Mouse (Mus musculus): ENCODE data around the gene Trim46.

Trim46 gene

DNA sequence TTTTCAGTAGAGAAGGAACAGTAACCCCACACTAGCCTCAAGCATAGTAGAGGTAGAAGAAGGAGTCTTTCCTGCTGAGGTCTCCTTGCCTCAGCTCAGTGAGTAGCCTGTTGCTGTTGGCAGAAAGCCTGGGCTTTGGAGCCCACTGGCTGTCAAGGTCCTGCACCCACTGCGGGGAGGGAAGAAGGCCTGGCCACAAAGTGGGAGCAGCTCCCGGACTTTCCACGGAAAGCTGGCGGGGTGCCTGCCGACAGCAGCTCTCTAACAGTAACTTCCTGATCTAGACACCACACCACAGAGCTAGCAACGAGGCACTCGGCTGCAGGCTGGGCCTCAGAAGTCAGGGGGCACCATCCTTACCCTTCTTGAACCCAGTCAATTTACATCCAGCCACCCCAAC, 35.4 kb downstream of the Trim46 start:
- DNase-seq (ENCODE audit: low read depth, low spot score), result no peak

DNA sequence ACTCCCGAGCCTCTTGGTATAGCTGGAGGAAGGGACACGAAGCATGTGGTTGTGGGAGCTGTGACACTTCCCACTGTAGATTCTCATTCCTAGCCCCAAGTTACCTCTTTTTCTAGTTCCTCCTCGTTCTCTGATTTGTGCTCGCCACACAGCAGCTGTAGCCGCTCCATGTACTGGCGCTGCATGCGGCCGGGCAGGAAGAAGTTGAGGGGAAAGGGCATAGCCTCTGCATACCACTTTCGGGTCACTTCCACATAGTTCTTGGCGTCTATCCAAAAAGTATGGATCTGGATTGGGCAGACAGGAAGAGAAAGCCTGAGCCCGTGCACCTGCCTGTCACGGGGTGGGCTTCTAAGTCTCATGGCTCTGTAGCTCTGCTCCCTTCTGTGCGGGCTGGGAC, 35.9 kb downstream of the Trim46 start:
- no peak for DNase-seq (ENCODE audit: low read depth, low spot score)

DNA sequence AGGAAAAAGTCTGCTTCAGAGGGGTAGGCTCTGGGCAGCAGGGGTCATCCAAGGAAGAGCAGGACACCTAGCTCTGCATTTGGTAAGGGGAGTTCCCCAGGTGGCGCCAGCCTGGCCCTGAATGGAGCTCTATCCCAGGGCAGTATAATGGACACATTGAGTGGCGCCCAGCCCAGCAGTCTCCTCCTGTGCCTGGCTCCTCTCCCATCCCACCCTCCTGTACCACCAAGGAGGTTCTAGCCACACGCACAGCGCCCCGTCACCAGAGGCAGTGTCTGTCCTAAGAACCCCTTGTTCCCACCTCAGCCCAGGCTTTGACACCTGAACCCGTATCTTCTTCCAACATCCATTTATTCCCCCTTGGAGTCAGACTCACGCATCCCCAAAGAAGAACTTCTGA, 36.4 kb downstream of the Trim46 start:
- no peak for DNase-seq (ENCODE audit: low read depth, low spot score)

DNA sequence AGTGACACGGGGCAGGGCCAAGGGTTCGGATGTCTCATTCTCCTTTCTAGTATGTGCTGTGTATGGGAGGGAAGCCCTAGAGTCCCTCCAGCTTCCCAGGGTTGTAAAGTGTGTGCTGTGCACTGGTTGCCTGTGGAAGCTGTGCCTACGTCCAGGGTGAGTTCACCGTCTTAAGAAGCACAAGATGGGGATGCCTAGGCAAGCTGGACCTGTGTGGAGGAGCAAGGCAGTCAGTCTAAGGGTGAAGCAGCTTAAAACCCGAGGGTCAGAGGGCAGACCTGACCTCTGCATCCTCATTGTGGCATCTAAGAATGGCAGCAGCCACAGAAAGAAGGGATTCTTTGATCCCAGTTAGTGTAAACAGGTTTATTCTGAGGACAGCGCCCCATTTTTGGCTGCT, 37.4 kb downstream of the Trim46 start:
- no peak for DNase-seq (ENCODE audit: low read depth, low spot score)

DNA sequence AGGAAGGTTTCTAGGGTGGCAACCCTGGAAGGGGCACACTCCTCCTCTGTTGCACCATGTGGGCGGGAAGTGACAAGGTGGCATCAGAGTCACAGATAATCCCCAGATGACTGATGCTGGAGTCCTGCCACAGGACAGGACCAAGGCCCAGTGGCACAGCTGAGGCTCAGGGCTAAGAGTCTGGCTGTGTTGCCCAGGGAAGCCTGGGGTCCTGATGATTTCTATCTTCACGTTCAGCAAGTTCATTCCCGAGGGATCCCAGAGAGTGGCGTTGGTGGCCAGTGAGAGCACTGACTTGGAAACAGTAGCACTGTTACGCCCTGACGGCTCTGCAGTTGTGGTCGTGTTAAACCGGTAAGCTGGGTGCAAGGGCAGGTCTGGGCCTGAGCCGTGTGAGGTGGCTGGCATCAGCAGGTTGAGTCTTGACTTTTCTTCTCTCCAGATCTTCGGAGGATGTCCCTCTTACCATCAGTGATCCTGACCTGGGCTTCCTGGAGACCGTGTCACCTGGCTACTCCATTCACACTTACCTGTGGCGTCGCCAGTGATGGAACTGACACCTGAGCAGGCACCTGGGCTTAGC, 37.9 kb downstream of the Trim46 start:
- no peak for DNase-seq (ENCODE audit: low read depth, low spot score)

DNA sequence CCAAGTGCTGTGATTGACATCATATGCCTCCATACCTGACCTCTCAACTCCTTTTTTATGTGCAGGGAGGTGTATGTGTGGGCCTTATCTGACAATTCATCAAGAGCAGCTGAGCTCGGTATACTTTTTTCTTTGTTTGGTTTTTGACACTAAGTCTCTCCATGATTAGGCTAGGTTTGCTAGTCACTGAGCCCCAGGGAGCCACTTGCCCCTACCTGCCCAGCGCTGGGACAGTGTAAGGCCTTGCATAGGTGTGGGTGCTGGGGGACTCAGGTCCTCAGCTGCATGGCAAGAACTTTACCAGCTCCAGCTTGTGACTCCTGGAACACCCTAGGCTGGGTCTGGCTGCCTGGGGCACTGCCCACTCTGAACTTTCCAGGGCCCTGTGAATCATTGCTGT, 39.4 kb downstream of the Trim46 start:
- DNase-seq (ENCODE audit: low read depth, low spot score), result no peak

DNA sequence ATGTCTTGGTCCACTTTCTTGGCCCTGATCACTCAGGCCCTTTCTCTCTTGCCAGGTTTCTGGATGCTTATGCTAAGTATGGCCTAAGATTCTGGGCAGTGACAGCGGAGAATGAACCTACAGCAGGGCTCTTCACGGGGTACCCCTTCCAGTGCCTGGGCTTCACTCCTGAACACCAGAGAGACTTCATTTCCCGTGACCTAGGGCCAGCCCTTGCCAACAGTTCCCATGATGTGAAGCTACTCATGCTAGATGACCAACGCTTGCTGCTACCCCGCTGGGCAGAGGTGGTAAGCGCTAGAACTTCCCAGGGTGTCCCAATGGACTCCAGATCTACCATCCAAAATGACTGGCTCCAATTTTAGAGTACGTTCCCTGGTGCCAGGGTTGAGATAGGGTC, 40.0 kb downstream of the Trim46 start:
- DNase-seq (ENCODE audit: low read depth, low spot score), result no peak

DNA sequence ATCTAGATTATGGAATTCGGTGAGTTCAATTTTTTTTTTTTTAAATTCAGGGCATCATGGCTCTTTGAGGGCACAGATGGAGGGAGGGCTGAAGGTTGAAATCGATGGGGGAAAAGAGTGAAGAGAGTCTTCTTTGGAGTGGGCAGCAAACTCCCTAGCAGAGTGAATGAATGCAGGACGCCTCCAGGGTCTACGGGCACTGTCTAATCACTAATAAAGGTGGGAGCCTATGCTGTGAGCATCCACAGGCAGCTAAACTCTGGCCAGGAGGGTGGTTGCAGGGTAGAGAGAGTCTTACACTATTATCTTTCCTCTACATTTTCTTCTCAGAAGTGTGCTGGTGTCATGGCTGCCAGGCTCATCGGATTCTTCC, 43.0 kb downstream of the Trim46 start:
- no peak for DNase-seq (ENCODE audit: low read depth, low spot score)

DNA sequence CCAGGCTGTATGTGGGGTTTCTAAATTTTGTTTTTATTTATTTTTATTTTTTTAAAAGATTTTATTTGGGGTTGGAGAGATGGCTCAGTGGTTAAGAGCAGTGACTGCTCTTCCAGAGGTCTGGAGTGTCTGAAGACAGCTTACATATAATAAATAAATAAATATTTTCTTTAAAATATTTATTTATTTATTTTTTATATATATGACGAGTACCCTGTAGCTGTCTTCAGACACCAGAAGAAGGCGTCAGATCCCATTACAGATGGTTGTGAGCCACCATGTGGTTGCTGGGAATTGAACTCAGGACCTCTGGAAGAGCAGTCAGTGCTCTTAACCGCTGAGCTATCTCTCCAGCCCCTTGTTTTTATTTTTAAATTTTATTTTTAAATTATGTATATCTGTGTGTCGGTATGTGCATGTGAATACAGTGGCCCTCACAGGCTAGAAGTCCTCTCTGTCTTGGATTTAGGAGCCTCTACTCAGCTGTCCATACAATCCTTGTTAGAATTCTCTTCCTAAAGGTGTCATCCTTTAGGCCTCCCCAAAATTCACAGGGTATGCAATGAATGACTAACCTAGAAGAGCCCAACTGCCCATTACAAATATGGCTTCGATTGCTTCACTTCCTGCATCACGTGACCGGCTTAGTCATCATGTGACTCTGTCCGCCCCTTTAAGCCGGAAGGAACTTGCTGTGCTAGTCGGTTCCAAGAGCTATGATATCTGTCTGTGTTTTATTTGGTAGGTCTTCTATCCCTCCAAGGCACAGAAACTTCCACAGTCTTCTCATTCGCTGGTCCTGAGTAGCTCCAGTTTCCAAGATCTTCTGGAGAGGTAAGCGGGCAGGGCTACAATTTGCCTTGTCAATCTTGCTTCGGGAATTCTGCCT, 43.6 kb downstream of the Trim46 start, which contains the start of gene Gba:
Gene Gba, plus strand, starts transcription at position 676 of the 889 bp plus-strand sequence.
- DNase-seq (ENCODE audit: low read depth, low spot score), result peak; percentile 83

DNA sequence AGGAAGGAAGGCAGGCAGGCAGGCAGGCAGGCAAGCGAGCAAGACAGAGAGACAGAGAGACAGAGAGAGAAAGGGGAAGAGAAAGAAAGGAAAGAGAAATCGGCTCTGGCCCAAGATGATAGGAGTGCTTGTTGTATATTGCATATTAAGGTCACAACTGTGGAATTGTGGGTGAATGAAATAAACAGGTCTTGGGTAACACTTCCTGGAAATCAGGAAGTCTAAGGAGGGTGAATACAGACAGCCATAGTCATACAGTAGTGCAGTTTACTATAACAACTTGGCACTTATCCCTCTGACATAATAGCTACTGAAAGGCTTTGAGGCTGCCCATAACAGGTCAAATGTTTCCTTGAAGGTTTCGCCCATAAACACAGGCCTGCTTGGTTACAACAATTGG, 46.3 kb downstream of the Trim46 start:
- DNase-seq (ENCODE audit: low read depth, low spot score), result no peak

DNA sequence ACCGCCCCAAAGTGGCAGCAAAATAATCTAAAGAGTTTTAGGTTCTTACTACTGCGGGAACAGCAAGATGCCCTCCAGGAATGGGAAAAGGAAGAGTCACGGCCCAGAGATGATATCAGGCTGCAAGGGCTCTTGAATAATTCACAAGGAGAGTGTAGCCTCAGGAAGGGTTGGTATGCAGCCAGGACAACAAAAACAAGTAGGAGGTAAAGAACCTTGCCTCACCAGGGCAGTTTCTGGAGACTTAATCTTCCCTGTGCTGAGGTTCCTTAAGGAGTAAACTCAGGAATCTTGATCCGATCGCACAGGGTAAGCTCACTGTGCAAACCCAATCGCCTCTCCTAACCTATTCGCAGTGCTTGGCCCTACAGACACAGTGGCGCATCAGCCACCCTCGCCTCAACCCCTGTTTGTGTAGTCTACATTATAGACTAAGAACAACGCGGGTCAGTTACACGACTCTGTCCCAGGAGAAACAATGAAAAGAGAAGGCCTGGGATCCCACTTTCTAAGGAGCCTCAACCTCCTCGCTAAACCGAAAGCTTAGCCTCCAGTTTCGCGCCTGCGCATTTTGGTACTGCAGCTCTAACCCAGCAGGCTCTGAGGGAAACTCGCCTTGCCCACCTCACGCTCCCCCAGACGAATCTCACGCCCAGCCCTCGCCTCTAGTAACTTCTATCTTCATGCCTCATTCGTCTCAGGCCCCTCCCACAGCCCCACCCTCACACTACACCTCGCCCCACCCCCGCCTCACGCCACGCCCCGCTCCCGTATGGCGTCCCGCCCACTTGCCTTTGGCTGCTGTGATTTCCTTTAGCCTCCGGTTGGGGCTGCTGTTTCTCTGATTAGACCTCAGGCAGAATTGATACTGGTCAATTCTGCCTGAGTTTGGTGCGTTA, 49.9 kb downstream of the Trim46 start:
- DNase-seq (ENCODE audit: low read depth, low spot score), result peak; percentile 88

DNA sequence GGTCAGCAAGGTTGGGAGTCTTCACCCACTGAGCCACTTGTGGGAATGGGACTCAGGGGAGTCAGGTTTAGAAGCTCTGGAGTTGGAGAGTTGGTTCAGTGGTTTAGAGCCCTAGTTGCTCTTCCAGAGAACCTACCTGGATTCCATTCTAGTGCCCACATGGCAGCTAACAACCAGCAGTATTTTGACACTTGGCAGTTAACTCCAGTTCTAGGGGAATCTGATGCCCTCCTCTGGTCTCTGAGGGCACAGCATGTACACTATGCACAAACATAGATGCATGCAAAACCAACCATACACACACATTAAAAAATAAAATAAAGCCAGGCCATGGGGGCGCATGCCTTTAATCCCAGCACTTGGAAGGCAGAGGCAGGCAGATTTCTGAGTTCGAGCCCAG, 52.3 kb downstream of the Trim46 start:
- no peak for DNase-seq (ENCODE audit: low read depth, low spot score)

DNA sequence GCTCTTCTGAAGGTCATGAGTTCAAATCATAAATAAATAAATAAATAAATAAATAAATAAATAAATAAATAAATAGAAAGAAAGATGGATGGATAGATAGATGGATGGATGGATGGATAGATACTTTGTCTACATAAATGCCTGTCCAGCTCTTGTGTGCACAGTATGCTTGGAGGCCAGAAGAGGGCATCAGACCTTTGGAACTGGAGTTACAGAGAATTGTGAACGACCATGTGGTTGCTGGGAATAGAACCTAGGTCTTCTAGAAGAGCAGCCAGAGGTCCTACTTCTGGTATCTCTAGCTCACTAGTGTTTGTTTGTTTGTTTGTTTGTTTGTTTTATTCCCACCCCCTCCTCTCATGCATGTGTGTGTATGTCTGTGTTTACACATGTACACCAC, 52.8 kb downstream of the Trim46 start:
- DNase-seq (ENCODE audit: low read depth, low spot score), result no peak

DNA sequence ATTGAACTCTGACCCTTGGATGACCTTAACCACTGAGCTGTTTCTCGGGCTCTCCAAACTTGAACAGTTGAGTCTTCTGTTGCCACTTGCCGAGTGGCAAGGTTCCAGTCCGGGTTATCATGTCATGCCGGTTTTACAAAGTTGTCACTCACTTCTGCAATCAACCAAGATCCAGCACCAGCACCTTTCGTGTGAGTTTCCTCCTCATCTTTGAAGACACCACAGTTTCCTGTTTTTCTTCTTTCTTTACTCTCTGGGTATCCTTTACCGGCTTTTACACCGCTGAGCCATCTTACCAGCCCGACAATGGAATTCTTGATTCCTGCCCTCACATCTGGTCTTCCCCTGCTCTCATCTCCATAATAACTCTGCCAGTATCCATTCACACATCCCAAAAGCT, 55.7 kb downstream of the Trim46 start:
- no peak for DNase-seq (ENCODE audit: low read depth, low spot score)

DNA sequence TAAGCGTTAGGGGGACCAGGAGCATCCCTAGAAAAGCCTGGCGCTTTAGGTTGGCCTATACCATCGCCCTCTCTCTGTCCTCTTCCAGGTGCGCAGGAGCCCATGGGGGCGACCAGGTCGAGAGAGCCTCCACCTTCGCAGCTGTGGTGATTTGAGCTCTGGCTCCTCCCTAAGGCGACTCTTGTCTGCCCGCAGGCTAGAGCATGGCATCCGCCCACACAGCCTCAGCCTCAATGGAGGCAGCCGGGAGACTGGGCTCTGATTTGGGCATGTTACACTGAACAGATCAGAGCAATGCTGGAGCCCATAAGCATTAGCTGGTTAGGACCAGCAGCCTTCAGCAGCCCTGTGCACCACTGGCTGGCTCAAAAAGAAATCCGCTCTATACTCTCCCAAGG, 57.6 kb downstream of the Trim46 start:
- DNase-seq (ENCODE audit: low read depth, low spot score), result no peak

DNA sequence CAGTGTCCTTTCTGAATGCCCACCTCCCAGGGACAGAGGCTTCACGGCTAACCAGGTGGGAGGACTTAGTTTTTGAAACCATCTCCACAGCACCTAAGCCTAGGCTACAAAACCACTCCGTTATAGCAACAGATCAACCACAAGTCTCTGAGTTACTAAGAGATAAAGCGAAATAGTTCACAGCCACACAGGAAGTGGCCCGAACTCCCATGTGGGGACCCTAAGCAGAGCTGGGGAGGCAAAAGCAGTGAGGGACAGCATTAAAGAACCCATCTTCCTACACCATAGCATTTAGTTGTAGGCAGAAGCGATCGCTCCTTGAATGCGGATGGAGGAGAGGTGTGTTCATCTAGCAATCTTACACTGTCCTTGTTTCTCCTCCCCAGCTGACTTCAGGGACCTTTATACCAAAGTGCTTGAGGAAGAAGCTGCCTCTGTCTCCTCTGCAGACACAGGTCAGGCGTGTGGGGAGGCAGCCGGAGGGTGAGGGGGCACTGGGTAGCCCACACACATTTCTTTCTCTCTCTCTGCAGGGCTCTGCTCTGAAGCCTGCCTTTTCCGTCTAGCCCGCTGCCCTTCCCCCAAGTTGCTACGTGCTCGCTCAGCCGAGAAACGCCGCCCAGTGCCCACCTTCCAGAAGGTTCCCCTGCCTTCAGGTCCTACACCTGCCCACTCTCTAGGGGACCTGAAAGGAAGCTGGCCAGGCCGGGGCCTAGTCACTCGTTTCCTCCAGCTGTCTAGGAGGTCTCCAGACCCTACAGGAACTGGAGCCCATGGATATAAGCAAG, 58.2 kb downstream of the Trim46 start:
- no peak for DNase-seq (ENCODE audit: low read depth, low spot score)

DNA sequence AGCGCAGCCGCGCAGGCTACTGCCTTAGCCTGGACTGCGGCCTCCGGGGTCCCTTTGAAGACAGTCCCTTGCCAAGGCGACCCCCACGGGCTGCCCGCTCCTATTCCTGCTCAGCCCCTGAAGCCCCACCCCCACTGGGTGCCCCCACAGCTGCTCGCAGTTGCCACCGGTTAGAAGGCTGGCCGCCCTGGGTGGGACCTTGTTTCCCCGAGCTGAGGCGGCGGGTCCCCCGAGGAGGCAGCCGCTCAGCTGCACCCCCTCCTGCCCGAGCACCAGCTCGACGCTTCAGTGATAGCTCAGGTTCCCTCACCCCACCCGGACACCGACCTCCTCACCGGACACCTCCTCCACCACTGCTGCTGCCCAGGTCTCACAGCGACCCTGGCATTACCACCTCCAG, 58.9 kb downstream of the Trim46 start:
- DNase-seq (ENCODE audit: low read depth, low spot score), result no peak

All from embryo, embryonic 11.5 days (tissue).